Mouse (Mus musculus): ENCODE measurements around the gene Ssrp1. TPM values are rescaled to one million over a fixed set of nuclear protein-coding genes. Genes with fewer than 3 reads are reported as not detected.
A peak's percentile ranks its signal among the peaks of the same experiment; 100 is the strongest.

The Ssrp1 gene
- polyA plus RNA-seq, 1 experiment: 248 TPM

GRCm38 (mm10) chr2:85030989-85031388 is 6.0 kb upstream of the Ssrp1 start:
- Histone ChIP-seq H3K36me3 (ENCODE audit: control insufficient read depth, insufficient read depth, low read length) (no peaks in the 10 kb centered on the region), H3K4me3 (ENCODE audit: control insufficient read depth, insufficient read depth, low read length) (no peak overlapping the region), H3K4me1 (replicated peaks; ENCODE audit: control insufficient read depth, insufficient read depth, low read length) (peaks cover 3% of the 10 kb centered on the region; the same call in 1 of the 2 replicates), H3K27ac (ENCODE audit: control insufficient read depth, insufficient read depth, low read length) (no peak overlapping the region), H3K27me3 (ENCODE audit: control insufficient read depth, insufficient read depth, low read length) (no peaks in the 10 kb centered on the region)
- no peak for TF ChIP-seq CTCF (IDR thresholded peaks at IDR 0.05; ENCODE audit: borderline replicate concordance, control insufficient read depth, extremely low read depth, insufficient read depth, low read length, poor library complexity)
- no peak for TF ChIP-seq POLR2A (IDR thresholded peaks at IDR 0.05; ENCODE audit: control insufficient read depth, extremely low read depth, insufficient read depth, low read length, poor library complexity)
- WGBS: 61% methylated on average over 6 of the region's 6 CpGs
- DNase-seq: no peak

DNA sequence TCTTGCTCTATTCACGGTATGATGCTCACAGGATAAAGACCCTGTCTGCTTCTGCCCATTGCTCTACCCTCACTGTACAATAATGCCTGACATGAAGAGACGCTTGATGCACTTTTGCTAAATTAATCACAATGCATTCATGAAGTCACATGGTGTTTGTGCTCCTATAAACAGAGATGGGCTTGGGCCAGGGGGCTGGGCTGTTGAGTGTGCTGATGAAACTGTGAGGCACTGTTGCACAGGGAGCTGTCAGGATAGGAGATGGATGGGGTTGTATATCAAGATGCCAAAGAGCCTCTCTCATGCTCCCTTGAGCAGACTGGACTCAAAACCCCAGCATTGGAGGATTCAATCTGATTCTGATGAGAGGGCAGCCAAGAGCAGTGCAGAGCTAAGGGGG is 3.9 kb upstream of the Ssrp1 start:
- H3K4me1 ChIP-seq (replicated peaks; ENCODE audit: control insufficient read depth, insufficient read depth, low read length): peaks cover 12% of the 10 kb centered on the region
- TF ChIP-seq POLR2A (IDR thresholded peaks at IDR 0.05; ENCODE audit: control insufficient read depth, extremely low read depth, insufficient read depth, low read length, poor library complexity): no peak
- TF ChIP-seq CTCF (IDR thresholded peaks at IDR 0.05; ENCODE audit: borderline replicate concordance, control insufficient read depth, extremely low read depth, insufficient read depth, low read length, poor library complexity): no peak
- 89% methylated on average over 2 of the region's 2 CpGs for WGBS
- DNase-seq: no peak
- H3K27ac ChIP-seq (ENCODE audit: control insufficient read depth, insufficient read depth, low read length): no peak overlapping the region
- H3K27me3 ChIP-seq (ENCODE audit: control insufficient read depth, insufficient read depth, low read length): no peaks in the 10 kb centered on the region
- no peaks in the 10 kb centered on the region for H3K36me3 ChIP-seq (ENCODE audit: control insufficient read depth, insufficient read depth, low read length)
- no peak overlapping the region for H3K4me3 ChIP-seq (ENCODE audit: control insufficient read depth, insufficient read depth, low read length)

DNA sequence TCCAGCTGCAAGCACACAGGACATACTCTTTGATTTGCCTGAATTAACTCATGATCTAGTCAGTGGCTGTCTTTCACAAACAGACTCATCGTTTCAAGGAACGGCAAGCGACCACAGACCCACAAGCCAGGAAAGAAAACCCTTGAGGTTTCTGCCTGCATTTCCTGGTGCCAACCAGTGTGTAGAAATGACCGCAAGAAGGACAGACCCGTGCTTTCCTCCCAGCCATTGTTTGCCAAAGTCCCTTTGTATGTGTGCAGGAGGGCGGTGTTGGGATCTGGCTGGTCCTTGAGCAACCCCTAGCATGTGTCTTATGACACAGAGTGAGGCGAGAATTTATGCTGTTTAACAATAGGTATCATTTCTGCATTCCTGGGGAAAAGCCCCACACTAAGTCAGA is 2.9 kb upstream of the Ssrp1 start:
- H3K27me3 ChIP-seq (ENCODE audit: control insufficient read depth, insufficient read depth, low read length): no peaks in the 10 kb centered on the region
- no peaks in the 10 kb centered on the region for H3K36me3 ChIP-seq (ENCODE audit: control insufficient read depth, insufficient read depth, low read length)
- WGBS: 8% methylated on average over 7 of the region's 7 CpGs
- TF ChIP-seq CTCF (IDR thresholded peaks at IDR 0.05; ENCODE audit: borderline replicate concordance, control insufficient read depth, extremely low read depth, insufficient read depth, low read length, poor library complexity) (no peak), POLR2A (IDR thresholded peaks at IDR 0.05; ENCODE audit: control insufficient read depth, extremely low read depth, insufficient read depth, low read length, poor library complexity) (no peak)
- no peak overlapping the region for H3K4me3 ChIP-seq (ENCODE audit: control insufficient read depth, insufficient read depth, low read length)
- no peak overlapping the region for H3K27ac ChIP-seq (ENCODE audit: control insufficient read depth, insufficient read depth, low read length)
- peaks cover 15% of the 10 kb centered on the region for H3K4me1 ChIP-seq (replicated peaks; ENCODE audit: control insufficient read depth, insufficient read depth, low read length)
- DNase-seq: no peak

DNA sequence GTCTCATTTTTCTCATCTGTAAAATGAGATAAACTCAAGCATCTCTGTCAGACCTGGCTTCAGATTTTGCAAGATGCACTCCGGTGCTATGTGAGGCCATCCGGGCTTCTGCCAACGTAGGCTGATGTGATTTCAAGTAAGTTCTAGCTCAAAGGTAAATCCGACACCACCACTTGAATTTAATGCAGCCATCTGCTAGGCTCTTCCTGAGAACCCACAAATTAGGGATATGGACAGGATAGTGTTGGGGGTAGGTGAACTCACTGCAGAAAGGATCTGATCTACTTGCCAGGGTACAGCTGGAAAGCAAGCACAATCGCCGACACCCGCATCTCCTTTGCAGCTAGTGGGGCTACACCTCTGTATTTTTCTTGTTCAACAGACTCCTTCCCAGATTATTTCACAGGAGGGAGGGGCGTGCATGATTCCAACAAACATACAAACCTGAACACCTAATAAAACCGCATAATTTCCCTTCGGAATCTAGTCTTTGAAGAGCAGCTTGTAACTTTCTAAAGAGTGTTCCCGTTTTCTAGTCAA is 457 bp upstream of the Ssrp1 start:
- WGBS: 18% methylated on average over 11 of the region's 11 CpGs
- no peaks in the 10 kb centered on the region for H3K27me3 ChIP-seq (ENCODE audit: control insufficient read depth, insufficient read depth, low read length)
- peak overlapping the region; percentile 25 for H3K4me3 ChIP-seq (ENCODE audit: control insufficient read depth, insufficient read depth, low read length)
- peaks cover 16% of the 10 kb centered on the region for H3K36me3 ChIP-seq (ENCODE audit: control insufficient read depth, insufficient read depth, low read length)
- TF ChIP-seq POLR2A (IDR thresholded peaks at IDR 0.05; ENCODE audit: control insufficient read depth, extremely low read depth, insufficient read depth, low read length, poor library complexity): no peak
- TF ChIP-seq CTCF (IDR thresholded peaks at IDR 0.05; ENCODE audit: borderline replicate concordance, control insufficient read depth, extremely low read depth, insufficient read depth, low read length, poor library complexity): no peak
- H3K27ac ChIP-seq (ENCODE audit: control insufficient read depth, insufficient read depth, low read length): no peak overlapping the region
- no peak for DNase-seq
- H3K4me1 ChIP-seq (replicated peaks; ENCODE audit: control insufficient read depth, insufficient read depth, low read length): peaks cover 15% of the 10 kb centered on the region

GRCm38 (mm10) chr2:85038336-85038735 is 1.3 kb downstream of the Ssrp1 start:
- no peak overlapping the region; the same call in 1 of the 2 replicates for H3K4me3 ChIP-seq (ENCODE audit: control insufficient read depth, insufficient read depth, low read length)
- peaks cover 31% of the 10 kb centered on the region for H3K36me3 ChIP-seq (ENCODE audit: control insufficient read depth, insufficient read depth, low read length)
- no peaks in the 10 kb centered on the region for H3K27me3 ChIP-seq (ENCODE audit: control insufficient read depth, insufficient read depth, low read length)
- no peak for DNase-seq
- WGBS: 93% methylated on average over 13 of the region's 13 CpGs
- H3K27ac ChIP-seq (ENCODE audit: control insufficient read depth, insufficient read depth, low read length): no peak overlapping the region
- TF ChIP-seq POLR2A (IDR thresholded peaks at IDR 0.05; ENCODE audit: control insufficient read depth, extremely low read depth, insufficient read depth, low read length, poor library complexity) (no peak), CTCF (IDR thresholded peaks at IDR 0.05; ENCODE audit: borderline replicate concordance, control insufficient read depth, extremely low read depth, insufficient read depth, low read length, poor library complexity) (no peak)
- peaks cover 15% of the 10 kb centered on the region for H3K4me1 ChIP-seq (replicated peaks; ENCODE audit: control insufficient read depth, insufficient read depth, low read length)

- Histone ChIP-seq H3K27ac (ENCODE audit: control insufficient read depth, insufficient read depth, low read length) (no peak overlapping the region), H3K36me3 (ENCODE audit: control insufficient read depth, insufficient read depth, low read length) (peaks cover 56% of the 10 kb centered on the region), H3K4me1 (replicated peaks; ENCODE audit: control insufficient read depth, insufficient read depth, low read length) (peaks cover 6% of the 10 kb centered on the region), H3K27me3 (ENCODE audit: control insufficient read depth, insufficient read depth, low read length) (no peaks in the 10 kb centered on the region), H3K4me3 (ENCODE audit: control insufficient read depth, insufficient read depth, low read length) (no peak overlapping the region)
- no peak for DNase-seq
- no peak for TF ChIP-seq POLR2A (IDR thresholded peaks at IDR 0.05; ENCODE audit: control insufficient read depth, extremely low read depth, insufficient read depth, low read length, poor library complexity)
- no peak for TF ChIP-seq CTCF (IDR thresholded peaks at IDR 0.05; ENCODE audit: borderline replicate concordance, control insufficient read depth, extremely low read depth, insufficient read depth, low read length, poor library complexity)
- WGBS: 95% methylated on average over 7 of the region's 7 CpGs
Measured at GRCm38 (mm10) chr2:85043623-85044022, 6.6 kb downstream of the Ssrp1 start.

DNA sequence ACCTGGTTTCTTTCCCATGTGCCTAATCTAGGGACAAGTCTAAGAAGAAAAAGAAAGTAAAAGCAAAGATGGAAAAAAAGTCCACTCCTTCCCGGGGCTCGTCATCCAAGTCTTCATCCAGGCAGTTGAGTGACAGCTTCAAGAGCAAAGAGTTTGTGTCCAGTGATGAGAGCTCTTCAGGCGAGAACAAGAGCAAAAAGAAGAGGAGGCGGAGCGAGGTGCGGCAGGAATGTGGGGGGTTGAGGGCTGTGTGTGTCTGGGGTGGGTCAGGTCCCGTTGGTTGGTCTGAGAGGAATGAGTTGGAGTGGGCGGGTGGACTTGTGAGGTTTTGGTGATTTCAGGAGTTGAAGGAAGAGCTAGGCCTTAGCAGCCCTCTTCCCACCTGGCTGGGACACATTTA is 9.2 kb downstream of the Ssrp1 start:
- Histone ChIP-seq H3K27ac (ENCODE audit: control insufficient read depth, insufficient read depth, low read length) (no peak overlapping the region), H3K4me1 (replicated peaks; ENCODE audit: control insufficient read depth, insufficient read depth, low read length) (peaks cover 9% of the 10 kb centered on the region), H3K4me3 (ENCODE audit: control insufficient read depth, insufficient read depth, low read length) (no peak overlapping the region), H3K27me3 (ENCODE audit: control insufficient read depth, insufficient read depth, low read length) (no peaks in the 10 kb centered on the region), H3K36me3 (ENCODE audit: control insufficient read depth, insufficient read depth, low read length) (peaks cover 44% of the 10 kb centered on the region)
- no peak for TF ChIP-seq POLR2A (IDR thresholded peaks at IDR 0.05; ENCODE audit: control insufficient read depth, extremely low read depth, insufficient read depth, low read length, poor library complexity)
- TF ChIP-seq CTCF (IDR thresholded peaks at IDR 0.05; ENCODE audit: borderline replicate concordance, control insufficient read depth, extremely low read depth, insufficient read depth, low read length, poor library complexity): no peak
- WGBS: 94% methylated on average over 8 of the region's 8 CpGs
- no peak for DNase-seq
